Mouse (Mus musculus): ENCODE results near the gene Acot5. TPM values are rescaled to one million over a fixed set of nuclear protein-coding genes. Genes with fewer than 3 reads are reported as not detected.
A peak's percentile ranks its signal among the peaks of the same experiment; 100 is the strongest.
"Not testable (repeated sequence)": the region's sequence is repeated elsewhere in the genome, so short reads cannot be mapped to it uniquely, and the experiment has no call there.

The Acot5 gene
- polyA plus RNA-seq, 1 experiment from 2014 or later: not detected

DNA sequence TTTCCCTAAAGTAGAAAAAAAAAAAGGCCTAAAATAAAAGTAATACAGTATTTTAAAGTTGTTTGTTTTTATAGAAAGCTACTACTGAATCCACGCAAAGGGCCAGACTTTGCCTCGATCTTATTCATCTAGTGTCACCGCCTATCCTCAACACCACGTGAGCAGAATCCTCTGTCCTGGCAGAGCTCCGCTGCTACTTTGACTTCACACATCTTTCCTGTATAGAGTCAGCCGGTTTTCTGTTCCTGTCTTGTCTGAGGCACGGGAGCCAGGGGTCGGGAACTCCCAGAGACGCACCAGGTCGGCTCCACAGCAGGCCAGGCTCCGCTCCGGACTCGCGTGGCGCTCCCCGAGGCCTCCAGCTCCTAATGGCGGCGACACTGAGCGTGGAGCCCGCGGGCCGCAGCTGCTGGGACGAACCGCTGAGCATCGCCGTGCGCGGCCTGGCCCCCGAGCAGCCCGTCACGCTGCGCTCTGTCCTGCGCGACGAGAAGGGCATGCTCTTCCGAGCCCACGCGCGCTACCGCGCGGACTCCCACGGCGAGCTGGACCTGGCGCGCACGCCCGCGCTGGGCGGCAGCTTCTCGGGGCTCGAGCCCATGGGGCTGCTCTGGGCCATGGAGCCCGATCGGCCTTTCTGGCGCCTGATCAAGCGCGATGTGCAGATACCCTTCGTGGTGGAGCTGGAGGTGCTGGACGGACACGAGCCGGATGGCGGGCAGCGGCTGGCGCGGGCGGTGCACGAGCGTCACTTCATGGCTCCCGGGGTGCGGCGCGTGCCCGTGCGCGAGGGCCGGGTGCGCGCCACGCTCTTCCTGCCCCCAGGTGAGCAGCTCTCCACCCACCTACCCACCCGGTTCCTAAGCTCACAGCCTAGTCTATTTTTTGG lies 31.7 kb downstream of the Acot5 start, which contains the start of gene Acot6:
Gene Acot6, plus strand, starts transcription at position 51 of the 889 bp plus-strand sequence.
- H3K9me3 ChIP-seq (replicated peaks); H3K4me1 ChIP-seq; H3K27me3 ChIP-seq; H3K27ac ChIP-seq; H3K36me3 ChIP-seq (ENCODE audit: poor library complexity, severe bottlenecking): not testable (repeated sequence)
- Histone ChIP-seq H3K9ac (peak within 1 kb of the TSS; percentile 75), H3K4me2 (peak within 1 kb of the TSS; percentile 78), H3K4me3 (peak within 1 kb of the TSS; percentile 54)
- ATAC-seq: peak; percentile 74
- WGBS: under 1% methylated on average over 47 of the region's 80 CpGs

GRCm38 (mm10) chr12:84101493-84101845 lies 32.3 kb downstream of the Acot5 start:
- no peaks in the 10 kb centered on the region for H3K9me3 ChIP-seq (replicated peaks)
- peak overlapping the region; percentile 78 for H3K4me2 ChIP-seq
- no peak for ATAC-seq
- H3K36me3 ChIP-seq (ENCODE audit: poor library complexity, severe bottlenecking): no peaks in the 10 kb centered on the region
- 59% methylated on average over 2 of the region's 2 CpGs for WGBS
- no peak overlapping the region for H3K9ac ChIP-seq
- H3K4me3 ChIP-seq: peak overlapping the region; percentile 54
- H3K27ac ChIP-seq: no peak overlapping the region
- peaks cover 4% of the 10 kb centered on the region; the same call in 1 of the 2 replicates for H3K4me1 ChIP-seq
- no peaks in the 10 kb centered on the region for H3K27me3 ChIP-seq

DNA sequence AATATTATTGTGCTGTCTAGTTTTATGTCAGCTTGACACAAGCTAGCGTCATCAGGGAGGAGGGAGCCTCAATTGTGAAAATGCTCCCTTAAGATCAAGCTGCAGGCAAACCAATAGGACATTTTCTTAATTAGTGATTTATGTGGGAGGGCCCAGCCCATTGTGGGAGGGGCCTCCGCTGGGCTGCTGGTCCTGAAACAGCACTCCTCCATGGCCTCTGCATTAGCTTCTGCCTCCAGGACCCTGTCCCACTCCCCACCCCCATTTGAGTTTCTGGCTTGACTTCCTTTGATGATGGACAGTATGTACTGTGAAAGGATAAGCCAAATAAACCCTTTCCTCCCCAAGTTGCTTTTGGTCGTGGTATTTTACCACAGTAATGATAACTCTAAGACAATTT lies 37.9 kb downstream of the Acot5 start:
- Histone ChIP-seq H3K27me3 (no peaks in the 10 kb centered on the region), H3K4me3 (no peak overlapping the region), H3K4me1 (no peaks in the 10 kb centered on the region), H3K27ac (no peak overlapping the region), H3K9me3 (replicated peaks) (no peaks in the 10 kb centered on the region), H3K36me3 (ENCODE audit: poor library complexity, severe bottlenecking) (no peaks in the 10 kb centered on the region), H3K9ac (no peak overlapping the region), H3K4me2 (no peak overlapping the region)
- 81% methylated on average over 3 of the region's 3 CpGs for WGBS
- no peak for ATAC-seq

GRCm38 (mm10) chr12:84107692-84108091 lies 38.6 kb downstream of the Acot5 start:
- no peak overlapping the region for H3K9ac ChIP-seq
- H3K4me1 ChIP-seq: no peaks in the 10 kb centered on the region
- no peak overlapping the region for H3K4me2 ChIP-seq
- H3K4me3 ChIP-seq: no peak overlapping the region
- ATAC-seq: no peak
- H3K27ac ChIP-seq: no peak overlapping the region
- no peaks in the 10 kb centered on the region for H3K36me3 ChIP-seq (ENCODE audit: poor library complexity, severe bottlenecking)
- H3K27me3 ChIP-seq: no peaks in the 10 kb centered on the region
- 89% methylated on average over 1 of the region's 1 CpGs for WGBS
- no peaks in the 10 kb centered on the region for H3K9me3 ChIP-seq (replicated peaks)

GRCm38 (mm10) chr12:84109924-84110323 lies 40.8 kb downstream of the Acot5 start:
- no peak overlapping the region for H3K27ac ChIP-seq
- no peaks in the 10 kb centered on the region for H3K27me3 ChIP-seq
- H3K4me2 ChIP-seq: no peak overlapping the region
- no peaks in the 10 kb centered on the region for H3K36me3 ChIP-seq (ENCODE audit: poor library complexity, severe bottlenecking)
- no peak for ATAC-seq
- H3K9ac ChIP-seq: no peak overlapping the region
- peaks cover 4% of the 10 kb centered on the region for H3K4me1 ChIP-seq
- H3K4me3 ChIP-seq: no peak overlapping the region
- WGBS: 77% methylated on average over 1 of the region's 1 CpGs
- H3K9me3 ChIP-seq (replicated peaks): no peaks in the 10 kb centered on the region

GRCm38 (mm10) chr12:84110814-84111213 lies 41.7 kb downstream of the Acot5 start:
- 94% methylated on average over 4 of the region's 4 CpGs for WGBS
- Histone ChIP-seq H3K27me3 (no peaks in the 10 kb centered on the region), H3K9me3 (replicated peaks) (no peaks in the 10 kb centered on the region), H3K36me3 (ENCODE audit: poor library complexity, severe bottlenecking) (no peaks in the 10 kb centered on the region), H3K27ac (no peak overlapping the region), H3K4me1 (peaks cover 10% of the 10 kb centered on the region), H3K9ac (no peak overlapping the region), H3K4me2 (no peak overlapping the region), H3K4me3 (no peak overlapping the region)
- no peak for ATAC-seq

GRCm38 (mm10) chr12:84113676-84114075 lies 44.6 kb downstream of the Acot5 start:
- H3K36me3 ChIP-seq (ENCODE audit: poor library complexity, severe bottlenecking): no peaks in the 10 kb centered on the region
- peaks cover 10% of the 10 kb centered on the region for H3K4me1 ChIP-seq
- H3K4me3 ChIP-seq: peak overlapping the region; percentile 80
- no peaks in the 10 kb centered on the region for H3K27me3 ChIP-seq
- peak overlapping the region; percentile 81 for H3K4me2 ChIP-seq
- H3K9me3 ChIP-seq (replicated peaks): no peaks in the 10 kb centered on the region
- 50% methylated on average over 6 of the region's 6 CpGs for WGBS
- H3K9ac ChIP-seq: no peak overlapping the region
- H3K27ac ChIP-seq: no peak overlapping the region
- peak; percentile 11; the same call in 1 of the 2 replicates for ATAC-seq

GRCm38 (mm10) chr12:84114153-84114994 lies 45.2 kb downstream of the Acot5 start, which contains the start of gene Dnal1:
Dnal1 (plus strand) TSS chr12:84114366.
- 3% methylated on average over 33 of the region's 35 CpGs for WGBS
- no peaks in the 10 kb centered on the region for H3K9me3 ChIP-seq (replicated peaks)
- H3K27ac ChIP-seq: no peak within 1 kb of the TSS
- H3K4me3 ChIP-seq: peak within 1 kb of the TSS; percentile 80
- H3K27me3 ChIP-seq: no peaks in the 10 kb centered on the region
- H3K36me3 ChIP-seq (ENCODE audit: poor library complexity, severe bottlenecking): no peaks in the 10 kb centered on the region
- H3K4me1 ChIP-seq: peaks cover 10% of the 10 kb centered on the region
- H3K9ac ChIP-seq: peak within 1 kb of the TSS; percentile 77
- peak within 1 kb of the TSS; percentile 81 for H3K4me2 ChIP-seq
- ATAC-seq: peak; percentile 98

GRCm38 (mm10) chr12:84119584-84119983 lies 50.5 kb downstream of the Acot5 start:
- H3K36me3 ChIP-seq (ENCODE audit: poor library complexity, severe bottlenecking): peaks cover 4% of the 10 kb centered on the region; the same call in 1 of the 2 replicates
- H3K4me2 ChIP-seq: no peak overlapping the region
- no peak overlapping the region for H3K4me3 ChIP-seq
- H3K9me3 ChIP-seq (replicated peaks): no peaks in the 10 kb centered on the region
- no peaks in the 10 kb centered on the region for H3K27me3 ChIP-seq
- ATAC-seq: no peak
- 95% methylated on average over 5 of the region's 5 CpGs for WGBS
- H3K4me1 ChIP-seq: peaks cover 10% of the 10 kb centered on the region
- H3K9ac ChIP-seq: no peak overlapping the region
- no peak overlapping the region for H3K27ac ChIP-seq

Other genes starting within 250 kb of the Acot5 start
- gene Numb, start 147.4 kb upstream of the Acot5 start, polyA plus RNA-seq (2015; fragmentation: Nextera tagmentation; extraction: Ambion mirVana): 23.2 and 26.2 TPM in 2 replicates
- 8.6 and 9.4 TPM in 2 replicates for gene Riox1, start 118.7 kb upstream of the Acot5 start, polyA plus RNA-seq (2015; fragmentation: Nextera tagmentation; extraction: Ambion mirVana)
- gene Heatr4, start 84.5 kb upstream of the Acot5 start, polyA plus RNA-seq (2015; fragmentation: Nextera tagmentation; extraction: Ambion mirVana): 0.05 TPM in 1 of 2 replicates, not detected in the other
- 9.9 and 11.1 TPM in 2 replicates for gene Acot2, start 81.5 kb upstream of the Acot5 start, polyA plus RNA-seq (2015; fragmentation: Nextera tagmentation; extraction: Ambion mirVana)
- 54.0 and 56.5 TPM in 2 replicates for gene Acot1, start 59.8 kb upstream of the Acot5 start, polyA plus RNA-seq (2015; fragmentation: Nextera tagmentation; extraction: Ambion mirVana)
- gene Acot4, start 30.9 kb upstream of the Acot5 start, polyA plus RNA-seq (2015; fragmentation: Nextera tagmentation; extraction: Ambion mirVana): 0.09 and 0.10 TPM in 2 replicates
- not detected in 2 replicates for gene Gm49366, start 30.4 kb upstream of the Acot5 start, polyA plus RNA-seq (2015; fragmentation: Nextera tagmentation; extraction: Ambion mirVana)
- gene Acot3, start 17.2 kb upstream of the Acot5 start, polyA plus RNA-seq (2015; fragmentation: Nextera tagmentation; extraction: Ambion mirVana): 0.70 and 0.79 TPM in 2 replicates
- 0.84 and 0.99 TPM in 2 replicates for gene Acot6, start 31.3 kb downstream of the Acot5 start, polyA plus RNA-seq (2015; fragmentation: Nextera tagmentation; extraction: Ambion mirVana)
- 9.2 and 11.0 TPM in 2 replicates for gene Dnal1, start 45.0 kb downstream of the Acot5 start, polyA plus RNA-seq (2015; fragmentation: Nextera tagmentation; extraction: Ambion mirVana)
- 3.6 and 4.3 TPM in 2 replicates for gene Pnma1, start 79.2 kb downstream of the Acot5 start, polyA plus RNA-seq (2015; fragmentation: Nextera tagmentation; extraction: Ambion mirVana)
- 5.0 and 5.6 TPM in 2 replicates for gene Elmsan1, start 149.6 kb downstream of the Acot5 start, polyA plus RNA-seq (2015; fragmentation: Nextera tagmentation; extraction: Ambion mirVana)
- 13.3 and 16.7 TPM in 2 replicates for gene Ptgr2, start 215.9 kb downstream of the Acot5 start, polyA plus RNA-seq (2015; fragmentation: Nextera tagmentation; extraction: Ambion mirVana)
- gene Zfp410, start 247.5 kb downstream of the Acot5 start, polyA plus RNA-seq (2015; fragmentation: Nextera tagmentation; extraction: Ambion mirVana): 109 and 120 TPM in 2 replicates